Mouse (Mus musculus): Measurements from ENCODE around the gene Krt32. TPM values are rescaled to one million over a fixed set of nuclear protein-coding genes. Genes with fewer than 3 reads are reported as not detected.
A peak's percentile ranks its signal among the peaks of the same experiment; 100 is the strongest.

Krt32 gene
- not detected in 2 replicates for polyA plus RNA-seq (2015; fragmentation: Nextera tagmentation; extraction: Ambion mirVana)

- WGBS, result 94% methylated on average over 10 of the region's 10 CpGs
- H3K4me2 ChIP-seq (replicated peaks; ENCODE audit: low read depth, low read length), result no peak within 1 kb of the TSS
- no peak for ATAC-seq (ENCODE audit: low FRiP score, low TSS enrichment)
Measured at GRCm38 (mm10) chr11:100087861-100088260, at the start of gene Krt32. Gene Krt32 (minus strand): TSS chr11:100088226.

GRCm38 (mm10) chr11:100137693-100138092, 49.7 kb upstream of the Krt32 start:
- ATAC-seq (ENCODE audit: low FRiP score, low TSS enrichment), result peak; percentile 58
- peaks cover 37% of the 10 kb centered on the region for H3K4me1 ChIP-seq (ENCODE audit: insufficient read depth, low read length)
- H3K4me2 ChIP-seq (replicated peaks; ENCODE audit: low read depth, low read length), result no peak overlapping the region
- H3K27me3 ChIP-seq (ENCODE audit: insufficient read depth, low read length), result no peaks in the 10 kb centered on the region; the same call in 1 of the 2 replicates
- H3K4me3 ChIP-seq (ENCODE audit: low read length), result no peak overlapping the region
- H3K27ac ChIP-seq (ENCODE audit: low read length), result no peak overlapping the region; the same call in 1 of the 2 replicates
- H3K36me3 ChIP-seq (ENCODE audit: insufficient read depth, low read length), result no peaks in the 10 kb centered on the region
- no peaks in the 10 kb centered on the region for H3K9me3 ChIP-seq (ENCODE audit: low read length)
- 11% methylated on average over 5 of the region's 5 CpGs for WGBS
- no peak overlapping the region for H3K9ac ChIP-seq (replicated peaks; ENCODE audit: low read length)

More at GRCm38 (mm10) chr11:100087861-100088260, at the start of gene Krt32:
- Histone ChIP-seq H3K27me3 (ENCODE audit: insufficient read depth, low read length) (no peaks in the 10 kb centered on the region), H3K27ac (ENCODE audit: low read length) (no peak within 1 kb of the TSS), H3K36me3 (ENCODE audit: insufficient read depth, low read length) (no peaks in the 10 kb centered on the region), H3K4me1 (ENCODE audit: insufficient read depth, low read length) (0 out of 2 replicates have a peak, but pooled peaks cover 3% of the 10 kb centered on the region), H3K9me3 (ENCODE audit: low read length) (no peaks in the 10 kb centered on the region; the same call in 1 of the 2 replicates), H3K4me3 (ENCODE audit: low read length) (no peak within 1 kb of the TSS), H3K9ac (replicated peaks; ENCODE audit: low read length) (no peak within 1 kb of the TSS)

GRCm38 (mm10) chr11:100136559-100136958, 48.5 kb upstream of the Krt32 start:
- Histone ChIP-seq H3K9ac (replicated peaks; ENCODE audit: low read length) (no peak overlapping the region), H3K27ac (ENCODE audit: low read length) (0 out of 2 replicates have a peak overlapping the region, but pooled peaks have one; percentile 8), H3K4me3 (ENCODE audit: low read length) (no peak overlapping the region), H3K27me3 (ENCODE audit: insufficient read depth, low read length) (no peaks in the 10 kb centered on the region; the same call in 1 of the 2 replicates), H3K4me2 (replicated peaks; ENCODE audit: low read depth, low read length) (no peak overlapping the region), H3K9me3 (ENCODE audit: low read length) (no peaks in the 10 kb centered on the region), H3K36me3 (ENCODE audit: insufficient read depth, low read length) (no peaks in the 10 kb centered on the region), H3K4me1 (ENCODE audit: insufficient read depth, low read length) (peaks cover 37% of the 10 kb centered on the region)
- WGBS, result 20% methylated on average over 5 of the region's 5 CpGs
- ATAC-seq (ENCODE audit: low FRiP score, low TSS enrichment), result peak; percentile 14; the same call in 1 of the 2 replicates

GRCm38 (mm10) chr11:100135731-100136130, 47.7 kb upstream of the Krt32 start, which contains the start of gene Krt15:
Gene Krt15 (minus strand): TSS chr11:100135928.
- 39% methylated on average over 7 of the region's 7 CpGs for WGBS
- Histone ChIP-seq H3K4me1 (ENCODE audit: insufficient read depth, low read length) (peaks cover 33% of the 10 kb centered on the region), H3K9ac (replicated peaks; ENCODE audit: low read length) (no peak within 1 kb of the TSS), H3K4me3 (ENCODE audit: low read length) (no peak within 1 kb of the TSS), H3K4me2 (replicated peaks; ENCODE audit: low read depth, low read length) (no peak within 1 kb of the TSS), H3K36me3 (ENCODE audit: insufficient read depth, low read length) (no peaks in the 10 kb centered on the region), H3K9me3 (ENCODE audit: low read length) (no peaks in the 10 kb centered on the region), H3K27ac (ENCODE audit: low read length) (0 out of 2 replicates have a peak within 1 kb of the TSS, but pooled peaks have one; percentile 8), H3K27me3 (ENCODE audit: insufficient read depth, low read length) (no peaks in the 10 kb centered on the region)
- ATAC-seq (ENCODE audit: low FRiP score, low TSS enrichment), result no peak

- ATAC-seq (ENCODE audit: low FRiP score, low TSS enrichment), result no peak
- H3K9ac ChIP-seq (replicated peaks; ENCODE audit: low read length), result no peak overlapping the region
- H3K4me3 ChIP-seq (ENCODE audit: low read length), result no peak overlapping the region
- no peak overlapping the region for H3K27ac ChIP-seq (ENCODE audit: low read length)
- H3K27me3 ChIP-seq (ENCODE audit: insufficient read depth, low read length), result no peaks in the 10 kb centered on the region
- no peak overlapping the region for H3K4me2 ChIP-seq (replicated peaks; ENCODE audit: low read depth, low read length)
- 73% methylated on average over 7 of the region's 7 CpGs for WGBS
- H3K36me3 ChIP-seq (ENCODE audit: insufficient read depth, low read length), result no peaks in the 10 kb centered on the region
- H3K4me1 ChIP-seq (ENCODE audit: insufficient read depth, low read length), result no peaks in the 10 kb centered on the region
- H3K9me3 ChIP-seq (ENCODE audit: low read length), result no peaks in the 10 kb centered on the region
Measured at GRCm38 (mm10) chr11:100124901-100125300, 36.9 kb upstream of the Krt32 start.

- H3K36me3 ChIP-seq (ENCODE audit: insufficient read depth, low read length), result no peaks in the 10 kb centered on the region
- WGBS, result 71% methylated on average over 3 of the region's 3 CpGs
- no peak within 1 kb of the TSS for H3K9ac ChIP-seq (replicated peaks; ENCODE audit: low read length)
- H3K4me2 ChIP-seq (replicated peaks; ENCODE audit: low read depth, low read length), result no peak within 1 kb of the TSS
- no peak for ATAC-seq (ENCODE audit: low FRiP score, low TSS enrichment)
- H3K27me3 ChIP-seq (ENCODE audit: insufficient read depth, low read length), result no peaks in the 10 kb centered on the region
- H3K27ac ChIP-seq (ENCODE audit: low read length), result no peak within 1 kb of the TSS
- no peaks in the 10 kb centered on the region for H3K9me3 ChIP-seq (ENCODE audit: low read length)
- no peak within 1 kb of the TSS for H3K4me3 ChIP-seq (ENCODE audit: low read length)
- no peaks in the 10 kb centered on the region for H3K4me1 ChIP-seq (ENCODE audit: insufficient read depth, low read length)
Measured at GRCm38 (mm10) chr11:100121466-100121865, 33.4 kb upstream of the Krt32 start, which contains the start of gene Krt13. Gene Krt13 (minus strand): TSS chr11:100121566.

- Histone ChIP-seq H3K27me3 (ENCODE audit: insufficient read depth, low read length) (no peaks in the 10 kb centered on the region), H3K27ac (ENCODE audit: low read length) (no peak overlapping the region), H3K9me3 (ENCODE audit: low read length) (no peaks in the 10 kb centered on the region), H3K9ac (replicated peaks; ENCODE audit: low read length) (no peak overlapping the region), H3K4me3 (ENCODE audit: low read length) (no peak overlapping the region), H3K36me3 (ENCODE audit: insufficient read depth, low read length) (no peaks in the 10 kb centered on the region), H3K4me2 (replicated peaks; ENCODE audit: low read depth, low read length) (no peak overlapping the region), H3K4me1 (ENCODE audit: insufficient read depth, low read length) (no peaks in the 10 kb centered on the region)
- no peak for ATAC-seq (ENCODE audit: low FRiP score, low TSS enrichment)
- WGBS, result 58% methylated on average over 5 of the region's 5 CpGs
Measured at GRCm38 (mm10) chr11:100120331-100120730, 32.3 kb upstream of the Krt32 start.

- H3K4me1 ChIP-seq (ENCODE audit: insufficient read depth, low read length), result no peaks in the 10 kb centered on the region
- ATAC-seq (ENCODE audit: low FRiP score, low TSS enrichment), result no peak
- H3K4me2 ChIP-seq (replicated peaks; ENCODE audit: low read depth, low read length), result no peak overlapping the region
- no peak overlapping the region for H3K9ac ChIP-seq (replicated peaks; ENCODE audit: low read length)
- H3K4me3 ChIP-seq (ENCODE audit: low read length), result no peak overlapping the region
- H3K9me3 ChIP-seq (ENCODE audit: low read length), result no peaks in the 10 kb centered on the region
- WGBS, result 36% methylated on average over 2 of the region's 2 CpGs
- H3K36me3 ChIP-seq (ENCODE audit: insufficient read depth, low read length), result no peaks in the 10 kb centered on the region
- H3K27me3 ChIP-seq (ENCODE audit: insufficient read depth, low read length), result no peaks in the 10 kb centered on the region
- H3K27ac ChIP-seq (ENCODE audit: low read length), result no peak overlapping the region
Measured at GRCm38 (mm10) chr11:100113742-100114029, 25.7 kb upstream of the Krt32 start.

- no peak for ATAC-seq (ENCODE audit: low FRiP score, low TSS enrichment)
- Histone ChIP-seq H3K9ac (replicated peaks; ENCODE audit: low read length) (no peak overlapping the region), H3K4me2 (replicated peaks; ENCODE audit: low read depth, low read length) (no peak overlapping the region), H3K9me3 (ENCODE audit: low read length) (no peaks in the 10 kb centered on the region), H3K36me3 (ENCODE audit: insufficient read depth, low read length) (no peaks in the 10 kb centered on the region), H3K4me3 (ENCODE audit: low read length) (no peak overlapping the region), H3K27ac (ENCODE audit: low read length) (no peak overlapping the region), H3K27me3 (ENCODE audit: insufficient read depth, low read length) (no peaks in the 10 kb centered on the region), H3K4me1 (ENCODE audit: insufficient read depth, low read length) (no peaks in the 10 kb centered on the region)
- 68% methylated on average over 11 of the region's 11 CpGs for WGBS
Measured at GRCm38 (mm10) chr11:100112935-100113741, 25.1 kb upstream of the Krt32 start.

GRCm38 (mm10) chr11:100105576-100106122, 17.6 kb upstream of the Krt32 start, which contains the start of gene Krt36:
Gene Krt36 (minus strand): TSS chr11:100105626.
- WGBS, result 63% methylated on average over 6 of the region's 6 CpGs
- no peak for ATAC-seq (ENCODE audit: low FRiP score, low TSS enrichment)
- H3K9ac ChIP-seq (replicated peaks; ENCODE audit: low read length), result no peak within 1 kb of the TSS
- H3K27me3 ChIP-seq (ENCODE audit: insufficient read depth, low read length), result no peaks in the 10 kb centered on the region
- no peak within 1 kb of the TSS for H3K4me3 ChIP-seq (ENCODE audit: low read length)
- no peak within 1 kb of the TSS for H3K4me2 ChIP-seq (replicated peaks; ENCODE audit: low read depth, low read length)
- H3K36me3 ChIP-seq (ENCODE audit: insufficient read depth, low read length), result no peaks in the 10 kb centered on the region
- no peaks in the 10 kb centered on the region; the same call in 1 of the 2 replicates for H3K4me1 ChIP-seq (ENCODE audit: insufficient read depth, low read length)
- H3K9me3 ChIP-seq (ENCODE audit: low read length), result no peaks in the 10 kb centered on the region
- no peak within 1 kb of the TSS for H3K27ac ChIP-seq (ENCODE audit: low read length)
